Mouse (Mus musculus) heart, adult 2 months (tissue): ENCODE measurements at regions not wholly inside any gene's neighbourhood (a gene's known extent, or its start where the extent isn't known, plus 50 kb on each side); places are given as distances from the start of the nearest gene placed in this dataset.
"Not testable (repeated sequence)": the region's sequence is repeated elsewhere in the genome, so short reads cannot be mapped to it uniquely, and the experiment has no call there.

Experiments used
- CTCF ChIP-seq: fragments of 200-600 bp; IDR thresholded peaks from 2 replicates; pipeline ENCODE4 v1.8.1; 2022; ENCODE audit warnings: antibody characterized with exemption, mild to moderate bottlenecking, moderate library complexity
- EP300 ChIP-seq: fragments of 200-500 bp; IDR thresholded peaks from 2 replicates; pipeline ENCODE4 v1.6.1; 2011; ENCODE audit warnings: low read depth, low read length, control low read depth; ENCODE audit not compliant: insufficient read depth

GRCm38 (mm10) chr14:53649189-53649588, 604.7 kb downstream of the Dad1 start:
- TF ChIP-seq EP300, CTCF: not testable (repeated sequence)
